Mouse (Mus musculus) MEL (cell line): ENCODE data around the gene Cntn4.

Experiments
- BHLHE40 ChIP-seq: IDR thresholded peaks from 2 replicates; pipeline ENCODE4 v1.6.1; 2012; ENCODE audit warnings: low read depth, mild to moderate bottlenecking, inconsistent platforms, low read length, improper control_type of control experiment, borderline replicate concordance
- CTCF ChIP-seq, 3 experiments: IDR thresholded peaks in 2 of 3; conservative IDR thresholded peaks in 1 of 3; 2 replicates each; pipeline ENCODE4 v1.5.1; 2011 to 2012; ENCODE audit warnings: low read length in 3 of 3, low read depth in 2 of 3, mild to moderate bottlenecking in 2 of 3, improper control_type of control experiment in 1 of 3, inconsistent platforms in 1 of 3, mixed read lengths in 1 of 3, moderate library complexity in 1 of 3; ENCODE audit not compliant: control insufficient read depth in 1 of 3, insufficient read depth in 1 of 3, poor library complexity in 1 of 3, severe bottlenecking in 1 of 3
- E2F4 ChIP-seq: IDR thresholded peaks from 2 replicates; pipeline ENCODE4 v1.6.1; 2011; ENCODE audit warnings: low read depth, low read length, improper control_type of control experiment, borderline replicate concordance
- GATA1 ChIP-seq: IDR thresholded peaks from 2 replicates; pipeline ENCODE4 v1.6.1; 2011; ENCODE audit warnings: low read depth, low read length, improper control_type of control experiment
- JUND ChIP-seq: IDR thresholded peaks from 2 replicates; pipeline ENCODE4 v1.6.1; 2011; ENCODE audit warnings: low read depth, mild to moderate bottlenecking, improper control_type of control experiment, low read length
- MAFK ChIP-seq: IDR thresholded peaks from 2 replicates; pipeline ENCODE4 v1.6.1; 2011; ENCODE audit warnings: low read depth, mild to moderate bottlenecking, low read length, improper control_type of control experiment, borderline replicate concordance
- MAX ChIP-seq: IDR thresholded peaks from 2 replicates; pipeline ENCODE4 v1.6.1; 2011; ENCODE audit warnings: low read length, improper control_type of control experiment
- MYB ChIP-seq: IDR thresholded peaks from 2 replicates; pipeline ENCODE4 v1.6.1; 2011; ENCODE audit warnings: mild to moderate bottlenecking, low read depth, low read length, improper control_type of control experiment
- MYC ChIP-seq: IDR thresholded peaks from 2 replicates; pipeline ENCODE4 v1.6.1; 2011; ENCODE audit warnings: low read depth, mild to moderate bottlenecking, low read length, improper control_type of control experiment, moderate library complexity
- POLR2A ChIP-seq, 2 experiments: IDR thresholded peaks; 2 replicates each; pipeline ENCODE4 v1.6.1; 2011 to 2012; ENCODE audit warnings: low read length in 2 of 2, mild to moderate bottlenecking in 2 of 2, control low read depth in 1 of 2, improper control_type of control experiment in 1 of 2, low read depth in 1 of 2, moderate library complexity in 1 of 2; ENCODE audit not compliant: control insufficient read depth in 1 of 2, insufficient read depth in 1 of 2, poor library complexity in 1 of 2
- RCOR1 ChIP-seq: IDR thresholded peaks from 2 replicates; pipeline ENCODE4 v1.6.1; 2012; ENCODE audit warnings: low read depth, mild to moderate bottlenecking, inconsistent platforms, low read length, improper control_type of control experiment
- USF1 ChIP-seq: IDR thresholded peaks from 2 replicates; pipeline ENCODE4 v1.6.1; 2014; ENCODE audit warnings: low read depth, mild to moderate bottlenecking, inconsistent platforms, low read length, improper control_type of control experiment, moderate library complexity

DNA sequence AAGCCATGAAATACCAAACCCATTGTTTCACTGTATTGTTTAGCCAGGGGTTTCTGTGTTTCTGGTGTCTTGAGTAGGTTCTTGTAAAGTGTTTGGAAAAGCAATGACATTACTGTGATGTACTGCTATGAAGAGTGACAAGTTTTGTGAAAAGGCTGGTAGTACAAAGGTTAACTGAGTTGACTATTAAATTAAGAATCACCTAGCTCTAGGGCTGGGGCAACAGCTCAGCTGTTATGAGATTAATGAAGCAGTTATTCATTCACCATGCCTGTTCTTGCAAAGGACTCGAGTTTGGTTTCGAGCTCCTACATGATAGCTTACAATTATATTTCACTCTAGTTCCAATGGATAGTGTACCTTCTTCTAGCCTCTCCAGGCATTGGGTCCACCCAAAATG, 371.4 kb downstream of the Cntn4 start:
- TF ChIP-seq USF1 (no peak), POLR2A (IDR thresholded peaks at IDR 0.05; ENCODE audit: control insufficient read depth in 1 of 2, insufficient read depth in 1 of 2, low read depth in 1 of 2, low read length in 2 of 2, poor library complexity in 1 of 2) (no peak), MYB (no peak), E2F4 (no peak), JUND (no peak), MYC (no peak), GATA1 (no peak), MAFK (no peak), RCOR1 (no peak), CTCF (IDR thresholded peaks at IDR 0.05 in 2 of 3, conservative IDR thresholded peaks at IDR 0.05 in 1 of 3; ENCODE audit: control insufficient read depth in 1 of 3, insufficient read depth in 1 of 3, low read depth in 2 of 3, low read length in 3 of 3, poor library complexity in 1 of 3, severe bottlenecking in 1 of 3) (no peak), MAX (no peak), BHLHE40 (no peak)
